Mouse (Mus musculus): ENCODE data around the gene Nufip2. TPM values are rescaled to one million over a fixed set of nuclear protein-coding genes. Genes with fewer than 3 reads are reported as not detected.
"Not testable (repeated sequence)": the region's sequence is repeated elsewhere in the genome, so short reads cannot be mapped to it uniquely, and the experiment has no call there.

Nufip2 gene
- total RNA-seq, 2 experiments from 2014 or later, result 68.5 to 73.5 TPM

DNA sequence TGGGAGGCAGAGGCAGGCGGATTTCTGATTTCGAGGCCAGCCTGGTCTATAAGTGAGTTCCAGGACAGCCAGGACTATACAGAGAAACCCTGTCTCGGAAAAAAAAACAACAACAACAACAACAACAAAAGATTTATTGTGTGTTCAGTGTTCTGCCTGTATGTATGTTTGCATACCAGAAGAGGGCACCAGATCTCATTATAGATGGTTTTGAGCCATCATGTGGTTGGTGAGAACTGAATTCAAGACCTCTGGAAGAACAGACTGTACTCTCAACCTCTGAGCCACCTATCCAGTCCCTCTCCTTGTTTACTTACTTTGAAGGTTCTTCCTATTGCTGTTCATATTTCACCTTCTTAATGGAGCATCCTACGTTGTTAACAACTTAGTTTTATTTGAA, 35.4 kb downstream of the Nufip2 start:
- TF ChIP-seq CTCF (IDR thresholded peaks at IDR 0.05), result no peak; the same call in 1 of the 2 replicates
- DNase-seq (ENCODE audit: extremely low spot score in 1 of 2, low spot score in 2 of 2), result no peak
- intact Hi-C loops (cut with DNase I), result no loop called here
- no peak overlapping the region for H3K4me3 ChIP-seq
- H3K27ac ChIP-seq, result no peak overlapping the region

DNA sequence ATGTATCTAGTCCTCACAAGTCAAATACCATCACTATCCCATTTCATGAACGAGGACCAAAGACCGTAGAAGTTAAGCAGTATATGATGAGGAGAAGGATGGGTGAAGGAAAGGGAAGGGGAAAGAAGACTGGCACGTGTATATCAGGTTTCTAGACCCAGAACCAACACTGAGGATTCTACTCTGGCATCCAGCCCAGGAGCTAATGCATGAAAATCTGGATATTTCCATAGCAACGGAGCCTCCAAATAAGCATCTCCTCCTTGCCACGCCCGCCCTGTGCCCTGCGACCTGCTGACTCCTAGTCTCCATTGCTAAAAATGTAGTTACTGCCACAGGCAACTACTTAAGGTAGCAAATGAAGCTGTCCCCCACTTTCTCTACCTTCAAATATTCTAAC, 38.8 kb downstream of the Nufip2 start:
- H3K4me3 ChIP-seq, result no peak overlapping the region
- TF ChIP-seq CTCF (IDR thresholded peaks at IDR 0.05), result no peak
- no peak overlapping the region for H3K27ac ChIP-seq
- DNase-seq (ENCODE audit: extremely low spot score in 1 of 2, low spot score in 2 of 2), result no peak
- intact Hi-C loops (cut with DNase I), result no loop called here

DNA sequence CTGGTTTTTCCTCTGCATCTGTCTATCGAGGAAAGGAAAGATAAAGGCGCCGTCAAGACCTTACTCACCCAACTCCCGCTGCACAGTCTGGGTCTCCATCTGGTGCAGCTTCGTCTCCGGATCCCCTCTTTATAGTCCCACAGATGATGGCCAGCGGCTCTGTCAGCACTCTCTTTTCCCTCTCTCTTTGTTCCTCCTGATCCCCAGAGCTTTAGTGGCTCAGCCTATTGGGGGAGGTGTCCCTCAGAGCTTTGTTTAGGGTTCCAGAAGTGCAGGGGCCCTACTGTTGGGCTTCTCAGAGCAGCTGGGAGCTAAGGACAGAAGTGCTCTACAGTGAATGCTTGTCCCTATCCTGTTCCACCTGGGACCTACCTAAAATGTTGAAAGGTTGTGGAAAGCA, 39.2 kb downstream of the Nufip2 start, which contains the start of gene Cryba1:
TSS of gene Cryba1 (minus strand) at position 101 of the 400 bp plus-strand sequence.
- intact Hi-C loops (cut with DNase I), result no loop called here
- no peak for TF ChIP-seq CTCF (IDR thresholded peaks at IDR 0.05)
- DNase-seq (ENCODE audit: extremely low spot score in 1 of 2, low spot score in 2 of 2), result no peak
- Histone ChIP-seq H3K4me3 (no peak within 1 kb of the TSS), H3K27ac (no peak within 1 kb of the TSS)

- no peak overlapping the region for H3K27ac ChIP-seq
- intact Hi-C loops (cut with DNase I), result no loop called here
- H3K4me3 ChIP-seq, result no peak overlapping the region
- TF ChIP-seq CTCF (IDR thresholded peaks at IDR 0.05), result no peak
- DNase-seq (ENCODE audit: extremely low spot score in 1 of 2, low spot score in 2 of 2), result no peak
Observed at GRCm38 (mm10) chr11:77728587-77728986, 42.6 kb downstream of the Nufip2 start.

- Histone ChIP-seq H3K27ac (no peak overlapping the region), H3K4me3 (no peak overlapping the region)
- DNase-seq (ENCODE audit: extremely low spot score in 1 of 2, low spot score in 2 of 2), result peak; percentile 80 to 84
- peak; percentile 93 for TF ChIP-seq CTCF (IDR thresholded peaks at IDR 0.05)
- intact Hi-C loops (cut with DNase I), result loop anchor here (2.0 to 10.0 kb wide), 2 partner anchors 56 to 228 kb away; no protein-coding TSS in a partner anchor
Observed at GRCm38 (mm10) chr11:77737289-77737688, 51.3 kb downstream of the Nufip2 start.

- no peak overlapping the region for H3K4me3 ChIP-seq
- TF ChIP-seq CTCF (IDR thresholded peaks at IDR 0.05), result no peak
- no peak overlapping the region for H3K27ac ChIP-seq
- intact Hi-C loops (cut with DNase I), result loop anchor here (2.0 to 10.0 kb wide), 2 partner anchors 76 to 226 kb away; no protein-coding TSS in a partner anchor
- no peak for DNase-seq (ENCODE audit: extremely low spot score in 1 of 2, low spot score in 2 of 2)
Observed at GRCm38 (mm10) chr11:77738555-77738954, 52.6 kb downstream of the Nufip2 start.

GRCm38 (mm10) chr11:77743966-77744365, 58.0 kb downstream of the Nufip2 start:
- intact Hi-C loops (cut with DNase I), result no loop called here
- H3K27ac ChIP-seq, result no peak overlapping the region
- DNase-seq (ENCODE audit: extremely low spot score in 1 of 2, low spot score in 2 of 2), result no peak
- no peak overlapping the region for H3K4me3 ChIP-seq
- peak; percentile 57 for TF ChIP-seq CTCF (IDR thresholded peaks at IDR 0.05)

DNA sequence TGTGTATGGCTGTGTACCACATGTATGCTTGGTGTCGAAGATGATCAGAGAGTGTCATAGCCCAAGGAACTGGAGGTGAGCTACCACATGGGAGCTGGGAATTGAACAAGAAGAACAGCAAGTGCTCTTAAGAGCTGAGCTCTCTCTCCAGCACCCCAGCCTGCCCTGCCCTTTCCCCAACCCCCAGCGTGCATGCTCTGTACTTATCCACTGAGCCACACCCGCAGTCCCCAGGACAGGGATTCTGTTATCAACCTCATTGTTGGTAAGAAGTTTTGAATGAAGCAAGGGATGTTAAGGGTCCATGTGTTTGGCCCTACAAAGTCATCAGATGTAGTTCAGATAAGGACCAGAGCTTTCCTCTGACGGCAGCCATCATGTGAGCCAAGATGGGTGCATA, 60.7 kb downstream of the Nufip2 start:
- no peak overlapping the region for H3K4me3 ChIP-seq
- no peak overlapping the region for H3K27ac ChIP-seq
- TF ChIP-seq CTCF (IDR thresholded peaks at IDR 0.05), result no peak
- intact Hi-C loops (cut with DNase I), result no loop called here
- DNase-seq (ENCODE audit: extremely low spot score in 1 of 2, low spot score in 2 of 2), result no peak

- H3K4me3 ChIP-seq; intact Hi-C loops (cut with DNase I): not testable (repeated sequence)
Observed at GRCm38 (mm10) chr11:77747103-77747502, 61.1 kb downstream of the Nufip2 start.

DNA sequence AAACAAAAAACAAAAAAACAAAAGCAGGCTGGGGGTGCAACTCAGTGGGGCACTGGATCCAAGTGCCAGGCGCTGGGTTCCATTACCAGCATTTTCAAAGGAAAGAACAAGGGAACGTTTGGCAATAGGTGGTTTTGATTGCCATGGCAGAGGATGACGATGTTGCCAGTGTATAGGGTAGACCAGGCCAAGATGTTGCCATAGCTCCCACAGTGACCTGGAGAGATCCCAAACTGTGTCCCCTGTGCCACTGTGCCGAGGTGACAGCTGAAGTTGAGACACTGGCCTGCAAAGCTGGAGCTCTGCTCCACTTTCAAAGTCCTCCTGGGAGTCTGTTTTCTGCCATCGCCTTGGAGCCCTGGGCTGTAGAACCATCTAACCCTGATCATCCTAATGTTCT, 63.0 kb downstream of the Nufip2 start:
- Histone ChIP-seq H3K4me3 (no peak overlapping the region), H3K27ac (no peak overlapping the region)
- TF ChIP-seq CTCF (IDR thresholded peaks at IDR 0.05), result no peak
- intact Hi-C loops (cut with DNase I), result no loop called here
- no peak for DNase-seq (ENCODE audit: extremely low spot score in 1 of 2, low spot score in 2 of 2)

More at GRCm38 (mm10) chr11:77747103-77747502, 61.1 kb downstream of the Nufip2 start:
- not testable (repeated sequence) for DNase-seq (ENCODE audit: extremely low spot score in 1 of 2, low spot score in 2 of 2); H3K27ac ChIP-seq

GRCm38 (mm10) chr11:77752525-77752924, 66.6 kb downstream of the Nufip2 start:
- no peak overlapping the region for H3K27ac ChIP-seq
- TF ChIP-seq CTCF (IDR thresholded peaks at IDR 0.05), result no peak
- no peak for DNase-seq (ENCODE audit: extremely low spot score in 1 of 2, low spot score in 2 of 2)
- no peak overlapping the region for H3K4me3 ChIP-seq
- intact Hi-C loops (cut with DNase I), result no loop called here

GRCm38 (mm10) chr11:77753469-77753868, 67.5 kb downstream of the Nufip2 start:
- intact Hi-C loops (cut with DNase I), result no loop called here

DNA sequence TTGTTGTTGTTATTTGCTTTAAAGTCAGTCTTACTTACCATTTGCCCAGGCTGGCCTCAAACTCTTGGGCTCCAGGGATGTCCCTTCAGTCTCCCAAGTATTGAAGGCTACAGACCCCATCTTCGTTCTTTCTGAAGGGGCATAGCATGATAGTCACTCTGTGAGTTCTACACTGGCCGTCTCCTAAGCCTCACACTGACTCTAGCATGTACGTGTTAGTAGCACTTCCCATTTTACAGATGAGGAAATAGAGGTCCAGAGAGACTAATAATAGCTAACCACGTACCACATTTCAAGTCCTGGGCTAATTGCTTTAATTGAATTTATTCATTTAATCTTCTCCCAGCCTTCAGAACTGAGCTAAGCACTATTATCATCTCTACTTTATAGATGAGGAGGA, 74.1 kb downstream of the Nufip2 start:
- no peak for DNase-seq (ENCODE audit: extremely low spot score in 1 of 2, low spot score in 2 of 2)
- intact Hi-C loops (cut with DNase I), result no loop called here
- TF ChIP-seq CTCF (IDR thresholded peaks at IDR 0.05), result no peak
- no peak overlapping the region for H3K27ac ChIP-seq
- H3K4me3 ChIP-seq, result no peak overlapping the region

More at GRCm38 (mm10) chr11:77753469-77753868, 67.5 kb downstream of the Nufip2 start:
- no peak for TF ChIP-seq CTCF (IDR thresholded peaks at IDR 0.05)
- DNase-seq (ENCODE audit: extremely low spot score in 1 of 2, low spot score in 2 of 2), result no peak
- no peak overlapping the region for H3K27ac ChIP-seq
- no peak overlapping the region for H3K4me3 ChIP-seq

Measured in left cerebral cortex, adult 2 months (tissue).